8 mouse cellular contexts compared by ENCODE assay signal in the genomic region with DNA sequence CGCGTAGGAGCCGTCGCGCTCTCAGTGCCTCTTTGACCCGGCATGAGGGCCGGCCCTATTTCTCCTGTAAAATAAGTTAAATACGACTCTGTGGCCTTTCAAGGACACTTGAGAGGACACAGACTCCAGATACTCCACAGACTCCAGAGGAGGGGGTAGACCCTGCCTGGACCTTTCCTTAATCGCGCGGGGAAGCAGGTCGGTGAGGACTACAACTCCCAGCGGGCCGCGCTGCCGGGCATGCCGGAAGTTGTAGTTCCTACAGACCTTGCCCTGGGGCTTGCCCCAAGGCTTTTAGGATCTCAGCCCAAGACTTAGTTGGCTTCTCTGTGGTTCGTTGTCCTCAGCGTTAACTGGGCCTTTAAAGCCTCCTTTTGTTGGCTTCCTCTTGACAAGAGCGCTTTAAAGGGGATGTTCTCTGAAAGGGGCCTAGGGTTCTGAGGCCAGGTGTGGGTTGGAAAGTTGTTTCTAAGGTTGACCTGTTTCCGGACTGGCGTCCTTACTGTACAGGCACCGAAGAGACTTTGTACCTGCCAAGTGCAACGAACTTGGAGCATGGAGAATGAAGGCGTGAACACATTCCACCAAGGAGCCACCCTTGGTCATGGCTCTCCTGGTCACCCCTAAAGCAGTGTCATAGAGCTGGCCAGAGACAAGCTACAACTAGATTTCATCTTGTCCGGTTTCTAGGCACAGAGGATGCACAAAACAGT. TPM values are rescaled to one million over a fixed set of nuclear protein-coding genes. Genes with fewer than 3 reads are reported as not detected.
DNase-seq lines count a peak whose midpoint lies in the region; ATAC-seq and TF ChIP-seq lines count a peak whose summit lies in the region.

No protein-coding gene starts in this region.

- no peak for TF ChIP-seq CTCF in kidney, adult 2 months (conservative IDR thresholded peaks at IDR 0.05; ENCODE audit: insufficient read depth, insufficient read length, low read depth, low read length)
- no peak for TF ChIP-seq CTCF in lung, embryonic 14.5 days (IDR thresholded peaks at IDR 0.05; ENCODE audit: low read depth)
- TF ChIP-seq CTCF in small intestine, adult 2 months (IDR thresholded peaks at IDR 0.05; ENCODE audit: extremely low read depth, insufficient read length, insufficient replicate concordance, low read depth, low read length) = no peak

- H3K27ac ChIP-seq in kidney, adult 2 months (ENCODE audit: insufficient read depth, low read depth, low read length) = peak overlapping the region; percentile 98
- peak overlapping the region; percentile 96 for H3K27ac ChIP-seq in lung, embryonic 14.5 days (ENCODE audit: low read depth)
- H3K27ac ChIP-seq in small intestine, adult 2 months (ENCODE audit: insufficient read depth, low read depth, low read length) = peak overlapping the region; percentile 99

- peak overlapping the region; percentile 65 for H3K9ac ChIP-seq in lung, embryonic 14.5 days

- no peaks in the 10 kb centered on the region for H3K9me3 ChIP-seq in lung, embryonic 14.5 days (ENCODE audit: low read depth, low read length)

- H3K36me3 ChIP-seq in kidney, adult 2 months (ENCODE audit: control insufficient read depth, insufficient read depth, low read length) = no peaks in the 10 kb centered on the region
- H3K36me3 ChIP-seq in lung, embryonic 14.5 days (ENCODE audit: insufficient read depth) = no peaks in the 10 kb centered on the region
- no peaks in the 10 kb centered on the region for H3K36me3 ChIP-seq in small intestine, adult 2 months (ENCODE audit: control insufficient read depth, insufficient read depth, low read length)

- no peaks in the 10 kb centered on the region for H3K27me3 ChIP-seq in kidney, adult 2 months (replicated peaks; ENCODE audit: control insufficient read depth, insufficient read depth, low read length)
- H3K27me3 ChIP-seq in lung, embryonic 14.5 days (ENCODE audit: insufficient read depth, low read length) = no peaks in the 10 kb centered on the region
- H3K27me3 ChIP-seq in small intestine, adult 2 months (ENCODE audit: control insufficient read depth, insufficient read depth, low read length) = no peaks in the 10 kb centered on the region

- peaks cover 13% of the 10 kb centered on the region; the same call in 1 of the 2 replicates for H3K4me1 ChIP-seq in kidney, adult 2 months (ENCODE audit: control insufficient read depth, insufficient read depth, low read length)
- peaks cover 11% of the 10 kb centered on the region; the same call in 1 of the 2 replicates for H3K4me1 ChIP-seq in lung, embryonic 14.5 days (ENCODE audit: insufficient read depth)
- H3K4me1 ChIP-seq in small intestine, adult 2 months (ENCODE audit: control insufficient read depth, insufficient read depth, insufficient read length, low read length) = peaks cover 21% of the 10 kb centered on the region

- DNase-seq in thymus, adult 18-20 months = peak; percentile 87 to 89
- no peak for DNase-seq in thymus, postnatal 0 days (ENCODE audit: low spot score)
- DNase-seq in cerebellum, adult 11-12 months = peak; percentile 92
- peak; percentile 95 for DNase-seq in kidney, adult 2 months
- DNase-seq in lung, embryonic 14.5 days = no peak
- no peak for DNase-seq in right cerebral cortex, adult 2 months (ENCODE audit: low spot score in 2 of 2)

- 10% methylated on average over 26 of the region's 26 CpGs for WGBS in kidney, adult 2 months
- 14% methylated on average over 26 of the region's 26 CpGs for WGBS in lung, embryonic 14.5 days
- WGBS in small intestine, adult 2 months = 7% methylated on average over 26 of the region's 26 CpGs

- no peak for TF ChIP-seq POLR2A in kidney, adult 2 months (IDR thresholded peaks at IDR 0.05; ENCODE audit: low read depth, low read length)
- TF ChIP-seq POLR2A in small intestine, adult 2 months (IDR thresholded peaks at IDR 0.05; ENCODE audit: low read depth, low read length) = peak; percentile 55; the same call in 1 of the 2 replicates

- H3K4me3 ChIP-seq in kidney, adult 2 months (ENCODE audit: insufficient read depth, low read depth, low read length) = peak overlapping the region; percentile 65
- peak overlapping the region; percentile 96 for H3K4me3 ChIP-seq in lung, embryonic 14.5 days (ENCODE audit: low read depth, low read length)
- peak overlapping the region; percentile 71 for H3K4me3 ChIP-seq in small intestine, adult 2 months (ENCODE audit: low read depth, low read length)

- H3K4me2 ChIP-seq in lung, embryonic 14.5 days = peak overlapping the region; percentile 71

- ATAC-seq in granulocyte monocyte progenitor cell, adult 5-6 weeks (replicated peaks; ENCODE audit: poor library complexity, severe bottlenecking) = peak; percentile 36
- ATAC-seq in lung, embryonic 14.5 days (ENCODE audit: insufficient read depth) = peak; percentile 85

RNA-seq across cellular contexts. Expression of a gene that starts 0.8 kb away (rescaled TPM):
- polyA plus RNA-seq in thymus, postnatal 0 days (2015; fragmentation: Nextera tagmentation; extraction: Ambion mirVana) = 73.0 and 83.5 TPM in 2 replicates
- 64.2 and 82.0 TPM in 2 replicates for total RNA-seq in granulocyte monocyte progenitor cell, adult 5-6 weeks (2014; fragmentation: Nextera tagmentation)
- total RNA-seq in granulocyte monocyte progenitor cell, adult 5-6 weeks (2017) = 12.2 and 12.3 TPM in 2 replicates
- polyA plus RNA-seq in kidney, adult 2 months (2012; rRNA removed) = 191 and 192 TPM in 2 replicates
- polyA plus RNA-seq in lung, embryonic 14.5 days (2014; fragmentation: Nextera tagmentation; extraction: Ambion mirVana) = 59.9 and 63.4 TPM in 2 replicates
- 206 and 318 TPM in 2 replicates for polyA plus RNA-seq in small intestine, adult 2 months (2012; rRNA removed)

RNA-seq across cellular contexts. Expression of a gene that starts 6.8 kb away (rescaled TPM):
- polyA plus RNA-seq in thymus, postnatal 0 days (2015; fragmentation: Nextera tagmentation; extraction: Ambion mirVana) = 0.14 and 0.22 TPM in 2 replicates
- not detected in 2 replicates for total RNA-seq in granulocyte monocyte progenitor cell, adult 5-6 weeks (2014; fragmentation: Nextera tagmentation)
- not detected in 2 replicates for total RNA-seq in granulocyte monocyte progenitor cell, adult 5-6 weeks (2017)
- polyA plus RNA-seq in kidney, adult 2 months (2012; rRNA removed) = 31.3 and 37.9 TPM in 2 replicates
- polyA plus RNA-seq in lung, embryonic 14.5 days (2014; fragmentation: Nextera tagmentation; extraction: Ambion mirVana) = 0.04 TPM in 1 of 2 replicates, not detected in the other
- polyA plus RNA-seq in small intestine, adult 2 months (2012; rRNA removed) = 473 and 1,001 TPM in 2 replicates

RNA-seq across cellular contexts. Expression of a gene that starts 55.2 kb away (rescaled TPM):
- polyA plus RNA-seq in thymus, postnatal 0 days (2015; fragmentation: Nextera tagmentation; extraction: Ambion mirVana) = 0.77 and 1.0 TPM in 2 replicates
- total RNA-seq in granulocyte monocyte progenitor cell, adult 5-6 weeks (2014; fragmentation: Nextera tagmentation) = not detected in 2 replicates
- total RNA-seq in granulocyte monocyte progenitor cell, adult 5-6 weeks (2017) = not detected in 2 replicates
- 0.03 and 0.04 TPM in 2 replicates for polyA plus RNA-seq in kidney, adult 2 months (2012; rRNA removed)
- 0.34 and 0.53 TPM in 2 replicates for polyA plus RNA-seq in lung, embryonic 14.5 days (2014; fragmentation: Nextera tagmentation; extraction: Ambion mirVana)
- polyA plus RNA-seq in small intestine, adult 2 months (2012; rRNA removed) = 0.14 and 0.18 TPM in 2 replicates

Comparison
In these comparisons a context has a peak if more than half of its experiments do, and no peak if none do; other contexts are left out.
1. DNase-seq: peak in thymus, adult 18-20 months (2 of 2), cerebellum, adult 11-12 months (single experiment) and kidney, adult 2 months (single experiment); none in thymus, postnatal 0 days (single experiment), lung, embryonic 14.5 days (single experiment) and right cerebral cortex, adult 2 months (0 of 2).
2. RNA of a gene that starts 6.8 kb away (polyA plus RNA-seq): 473 to 1,001 TPM in small intestine, adult 2 months; 31.3 to 37.9 TPM in kidney, adult 2 months, 0.14 to 0.22 TPM in thymus, postnatal 0 days and 0.04 TPM in lung, embryonic 14.5 days; every median in the first group is over 10 times any median in the second.
3. Peak in every context shown above with its lines, with median percentiles within 50 percentile points of each other: H3K27ac ChIP-seq and H3K4me3 ChIP-seq.